Mouse (Mus musculus) stomach, postnatal 0 days (tissue): ENCODE results near the gene Zkscan17.

Experiments
- CTCF ChIP-seq: IDR thresholded peaks from 2 replicates; pipeline ENCODE4 v1.5.1; 2016; ENCODE audit warnings: antibody characterized with exemption, low read depth, mild to moderate bottlenecking, moderate library complexity
- EP300 ChIP-seq: optimal IDR thresholded peaks from 2 replicates; pipeline ENCODE3; 2016; ENCODE audit warnings: antibody characterized with exemption

DNA sequence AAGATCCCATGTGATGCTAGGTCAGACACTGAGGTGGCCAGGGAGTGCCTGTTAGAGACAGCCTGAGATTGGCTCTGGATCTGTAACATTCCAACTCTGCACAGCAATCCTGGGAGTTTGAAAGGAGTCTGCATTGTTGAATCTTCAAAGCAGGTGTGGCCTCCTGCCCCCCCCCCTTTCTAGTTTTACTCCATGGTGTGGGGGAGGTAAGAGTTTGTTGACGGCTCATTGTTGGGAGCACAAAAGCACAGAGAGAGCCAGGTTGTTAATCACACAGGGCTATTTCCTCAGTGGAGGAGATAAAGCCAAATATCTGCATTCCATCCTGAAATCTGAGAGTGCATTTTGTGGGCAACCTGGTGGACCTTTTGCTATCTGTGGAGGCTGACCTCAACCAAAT is 15.0 kb downstream of the Zkscan17 start:
- TF ChIP-seq CTCF (no peak), EP300 (no peak)
